Mouse (Mus musculus) hindbrain, postnatal 0 days (tissue): ENCODE measurements around the gene Lrrc71. TPM values are rescaled to one million over a fixed set of nuclear protein-coding genes. Genes with fewer than 3 reads are reported as not detected.

ENCODE experiments used
- ATAC-seq: fragments of 200-750 bp; cut with Nextera tagmentation; 2 replicates; pipeline ENCODE4 v1.8.0; 2017; ENCODE audit warnings: mild to moderate bottlenecking, moderate TSS enrichment, moderate library complexity
- DNase-seq: peaks from one replicate; pipeline ENCODE4 v3.0.0-alpha.2; 2015; ENCODE audit warnings: low spot score
- H3K27ac ChIP-seq: fragments of 300-500 bp; sonication (generic); 2 replicates; pipeline ENCODE4 v1.5.1; 2014; ENCODE audit warnings: mild to moderate bottlenecking
- H3K27me3 ChIP-seq: fragments of 300-500 bp; sonication (generic); 2 replicates; pipeline ENCODE4 v1.6.1; 2014; ENCODE audit warnings: low read length, mixed read lengths; ENCODE audit not compliant: insufficient read depth
- H3K36me3 ChIP-seq: fragments of 300-500 bp; sonication (generic); 2 replicates; pipeline ENCODE4 v1.6.1; 2014; ENCODE audit warnings: low read length, mixed read lengths; ENCODE audit not compliant: insufficient read depth
- H3K4me1 ChIP-seq: fragments of 300-500 bp; sonication (generic); 2 replicates; pipeline ENCODE4 v1.6.1; 2014; ENCODE audit warnings: antibody characterized with exemption, low read length, mixed read lengths; ENCODE audit not compliant: insufficient read depth
- H3K4me2 ChIP-seq: fragments of 300-500 bp; sonication (generic); 2 replicates; pipeline ENCODE4 v1.6.1; 2014; ENCODE audit warnings: low read depth, mild to moderate bottlenecking, low read length, moderate library complexity, mixed read lengths
- H3K4me3 ChIP-seq: fragments of 300-500 bp; sonication (generic); 2 replicates; pipeline ENCODE4 v1.5.1; 2014; ENCODE audit warnings: low read length
- H3K9ac ChIP-seq: fragments of 300-500 bp; sonication (generic); replicated peaks from 2 replicates; pipeline ENCODE4 v1.6.1; 2014; ENCODE audit warnings: mild to moderate bottlenecking, low read length, moderate library complexity, mixed read lengths
- H3K9me3 ChIP-seq: fragments of 300-500 bp; sonication (generic); 2 replicates; pipeline ENCODE4 v1.6.1; 2016; ENCODE audit warnings: low read length, mixed read lengths
- CTCF ChIP-seq: IDR thresholded peaks from 2 replicates; pipeline ENCODE4 v1.5.1; 2016; ENCODE audit warnings: antibody characterized with exemption, control low read depth, low read depth
- WGBS: fragments of 180-500 bp; shearing (Covaris S2); extraction: QIAGEN DNeasy Blood & Tissue Kit; methylation state at CpG from one replicate; pipeline ENCODE4 v1.1.7; 2014; 5-methylcytosine and 5-hydroxymethylcytosine counted together
- polyA plus RNA-seq: library from polyadenylated mRNA; unstranded; fragments of >200 nt; fragmentation: Nextera tagmentation; extraction: Ambion mirVana; gene quantifications from 2 replicates; pipeline ENCODE4 v1.2.1, GENCODE M21; 2015
- total RNA-seq: library from RNA; depleted of rRNA; stranded (reverse); fragments of >200 nt; gene quantifications from 2 replicates; pipeline ENCODE4 v1.2.3, GENCODE M21; 2014; rRNA removed

The Lrrc71 gene
- total RNA-seq (0.40 and 4.4 TPM in 2 replicates), polyA plus RNA-seq (0.77 and 1.2 TPM in 2 replicates)

GRCm38 (mm10) chr3:87748431-87748830 lies at the start of gene Lrrc71:
Gene Lrrc71, minus strand, starts transcription at chr3:87748625.
- ATAC-seq (peak; percentile 64), DNase-seq (peak; percentile 30)
- no peak within 1 kb of the TSS for H3K4me3 ChIP-seq
- H3K27ac ChIP-seq = no peak within 1 kb of the TSS
- no peaks in the 10 kb centered on the region for H3K9me3 ChIP-seq
- H3K4me1 ChIP-seq = no peaks in the 10 kb centered on the region
- TF ChIP-seq CTCF = no peak
- H3K36me3 ChIP-seq = no peaks in the 10 kb centered on the region
- H3K4me2 ChIP-seq = no peak within 1 kb of the TSS
- 40% methylated on average over 13 of the region's 13 CpGs for WGBS
- H3K27me3 ChIP-seq = no peaks in the 10 kb centered on the region
- no peak within 1 kb of the TSS for H3K9ac ChIP-seq

GRCm38 (mm10) chr3:87796736-87797334 lies 48.4 kb upstream of the Lrrc71 start, which contains the start of gene Insrr:
Gene Insrr, plus strand, starts transcription at chr3:87796951.
- Histone ChIP-seq H3K27ac (no peak within 1 kb of the TSS), H3K9me3 (no peaks in the 10 kb centered on the region), H3K4me3 (peak within 1 kb of the TSS; percentile 30), H3K4me1 (no peaks in the 10 kb centered on the region), H3K4me2 (peak within 1 kb of the TSS; percentile 56), H3K9ac (no peak within 1 kb of the TSS; the same call in 1 of the 2 replicates), H3K36me3 (no peaks in the 10 kb centered on the region), H3K27me3 (peaks cover 48% of the 10 kb centered on the region)
- TF ChIP-seq CTCF = no peak
- DNase-seq = no peak
- ATAC-seq = no peak
- under 1% methylated on average over 29 of the region's 29 CpGs for WGBS

GRCm38 (mm10) chr3:87795336-87796277 lies 47.2 kb upstream of the Lrrc71 start:
- WGBS = 18% methylated on average over 32 of the region's 33 CpGs
- Histone ChIP-seq H3K9ac (0 out of 2 replicates have a peak overlapping the region, but pooled peaks have one; percentile 9), H3K36me3 (no peaks in the 10 kb centered on the region), H3K9me3 (no peaks in the 10 kb centered on the region), H3K4me1 (no peaks in the 10 kb centered on the region), H3K4me2 (peak overlapping the region; percentile 56), H3K4me3 (peak overlapping the region; percentile 31), H3K27ac (no peak overlapping the region), H3K27me3 (peaks cover 48% of the 10 kb centered on the region)
- ATAC-seq = peak; percentile 48; the same call in 1 of the 2 replicates
- peak; percentile 85 for DNase-seq
- TF ChIP-seq CTCF = peak; percentile 80

DNA sequence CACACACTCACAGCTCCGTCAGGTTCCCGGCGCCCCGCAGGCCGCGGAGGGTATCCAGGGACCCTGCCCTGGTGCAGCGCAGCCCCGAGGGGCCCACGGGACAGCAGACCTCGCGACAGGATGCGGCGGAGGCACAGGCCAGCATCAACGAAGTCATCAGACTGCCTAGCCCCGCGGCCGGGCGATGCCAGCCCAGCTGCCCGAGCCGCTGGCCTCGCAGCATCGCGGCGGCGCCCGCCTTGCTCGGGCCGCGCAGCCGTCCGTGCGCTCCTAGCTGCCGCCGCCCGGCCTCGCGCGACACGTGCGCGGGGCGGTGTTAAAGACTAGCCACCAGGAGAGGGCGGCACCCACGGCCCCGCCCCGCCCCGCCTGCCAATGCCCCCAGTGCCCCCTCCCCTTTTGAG lies 46.5 kb upstream of the Lrrc71 start, which contains the start of gene Ntrk1:
Gene Ntrk1, minus strand, starts transcription at position 241 of the 404 bp plus-strand sequence.
- peak within 1 kb of the TSS; percentile 9; the same call in 1 of the 2 replicates for H3K9ac ChIP-seq
- peak; percentile 39 for DNase-seq

GRCm38 (mm10) chr3:87789768-87790167 lies 41.3 kb upstream of the Lrrc71 start:
- DNase-seq (no peak), ATAC-seq (no peak)
- no peaks in the 10 kb centered on the region for H3K36me3 ChIP-seq
- no peak overlapping the region for H3K4me3 ChIP-seq
- no peak overlapping the region for H3K9ac ChIP-seq
- H3K27me3 ChIP-seq = peaks cover 18% of the 10 kb centered on the region
- TF ChIP-seq CTCF = no peak
- H3K27ac ChIP-seq = no peak overlapping the region
- WGBS = 38% methylated on average over 5 of the region's 5 CpGs
- no peak overlapping the region for H3K4me2 ChIP-seq
- H3K9me3 ChIP-seq = no peaks in the 10 kb centered on the region
- H3K4me1 ChIP-seq = no peaks in the 10 kb centered on the region

More for the DNA sequence above, 46.5 kb upstream of the Lrrc71 start, which contains the start of gene Ntrk1:
- no peak for TF ChIP-seq CTCF
- H3K27ac ChIP-seq = no peak within 1 kb of the TSS
- H3K4me3 ChIP-seq = peak within 1 kb of the TSS; percentile 31
- ATAC-seq = peak; percentile 55
- H3K4me1 ChIP-seq = no peaks in the 10 kb centered on the region
- no peaks in the 10 kb centered on the region for H3K36me3 ChIP-seq
- peaks cover 48% of the 10 kb centered on the region for H3K27me3 ChIP-seq
- WGBS = 2% methylated on average over 31 of the region's 47 CpGs
- peak within 1 kb of the TSS; percentile 56 for H3K4me2 ChIP-seq
- no peaks in the 10 kb centered on the region for H3K9me3 ChIP-seq

DNA sequence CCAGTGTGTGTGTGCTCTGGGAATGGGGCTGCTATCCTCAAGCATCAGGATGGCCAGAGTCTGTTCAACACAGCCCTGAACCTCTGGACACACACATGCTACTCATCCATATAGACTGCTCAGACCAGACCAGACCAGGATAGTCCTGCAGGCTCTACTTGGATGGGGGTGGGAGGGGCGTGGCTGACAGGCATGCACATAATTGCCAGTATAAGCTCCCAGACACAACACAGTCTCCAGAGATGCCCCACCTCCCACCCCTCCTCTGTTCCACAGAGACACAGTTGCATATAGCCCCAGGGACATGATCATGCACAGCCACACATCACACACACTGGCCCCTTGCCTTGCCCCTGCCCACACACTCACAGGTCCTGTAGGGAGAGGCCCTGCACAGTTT lies 40.8 kb upstream of the Lrrc71 start:
- no peak for TF ChIP-seq CTCF
- H3K4me1 ChIP-seq = no peaks in the 10 kb centered on the region
- H3K27me3 ChIP-seq = peaks cover 13% of the 10 kb centered on the region
- ATAC-seq (no peak), DNase-seq (no peak)
- WGBS = 56% methylated on average over 1 of the region's 1 CpGs
- H3K36me3 ChIP-seq = no peaks in the 10 kb centered on the region
- H3K4me2 ChIP-seq = no peak overlapping the region
- no peak overlapping the region for H3K9ac ChIP-seq
- H3K9me3 ChIP-seq = no peaks in the 10 kb centered on the region
- H3K4me3 ChIP-seq = no peak overlapping the region
- no peak overlapping the region for H3K27ac ChIP-seq
